Mouse (Mus musculus) liver, postnatal 0 days (tissue): Measurements from ENCODE around the gene Aldh3b2.

Experiments used
- CTCF ChIP-seq: sonication (generic); IDR thresholded peaks from 2 replicates; pipeline ENCODE4 v1.5.1; 2016; ENCODE audit warnings: antibody characterized with exemption, low read depth
- EP300 ChIP-seq: IDR thresholded peaks from 2 replicates; pipeline ENCODE4 v1.6.1; 2016; ENCODE audit warnings: antibody characterized with exemption, low read depth, mild to moderate bottlenecking

GRCm38 (mm10) chr19:3980309-3980708 is 8.2 kb downstream of the Aldh3b2 start:
- TF ChIP-seq CTCF (peak; percentile 93), EP300 (no peak)
